Mouse (Mus musculus) embryonic facial prominence, embryonic 14.5 days (tissue): Measurements from ENCODE around the gene Fntb. TPM values are rescaled to one million over a fixed set of nuclear protein-coding genes. Genes with fewer than 3 reads are reported as not detected.
A peak's percentile ranks its signal among the peaks of the same experiment; 100 is the strongest.
"Not testable (repeated sequence)": the region's sequence is repeated elsewhere in the genome, so short reads cannot be mapped to it uniquely, and the experiment has no call there.

Experiments used
- ATAC-seq: fragments of 200-750 bp; cut with Nextera tagmentation; 2 replicates; pipeline ENCODE4 v1.8.0; 2017; ENCODE audit warnings: low read depth, moderate number of reproducible peaks, moderate TSS enrichment
- DNase-seq: peaks from one replicate; pipeline ENCODE4 v3.0.0-alpha.2; 2015; ENCODE audit warnings: low spot score
- H3K27ac ChIP-seq: fragments of 300-500 bp; sonication (generic); replicated peaks from 2 replicates; pipeline ENCODE4 v1.5.1; 2014; ENCODE audit warnings: low read depth, mild to moderate bottlenecking, low read length, moderate library complexity
- H3K27me3 ChIP-seq: fragments of 300-500 bp; sonication (generic); replicated peaks from 2 replicates; pipeline ENCODE4 v1.6.1; 2014; ENCODE audit warnings: low read length; ENCODE audit not compliant: control insufficient read depth, insufficient read depth
- H3K36me3 ChIP-seq: fragments of 300-500 bp; sonication (generic); 2 replicates; pipeline ENCODE4 v1.6.1; 2014; ENCODE audit warnings: low read length, mixed read lengths; ENCODE audit not compliant: control insufficient read depth, insufficient read depth
- H3K4me1 ChIP-seq: fragments of 300-500 bp; sonication (generic); 2 replicates; pipeline ENCODE4 v1.6.1; 2014; ENCODE audit warnings: antibody characterized with exemption, low read length; ENCODE audit not compliant: control insufficient read depth, insufficient read depth
- H3K4me2 ChIP-seq: fragments of 300-500 bp; sonication (generic); 2 replicates; pipeline ENCODE4 v1.6.1; 2014; ENCODE audit warnings: low read depth, mild to moderate bottlenecking, low read length, moderate library complexity, mixed read lengths
- H3K4me3 ChIP-seq: fragments of 300-500 bp; sonication (generic); 2 replicates; pipeline ENCODE4 v1.5.1; 2014; ENCODE audit warnings: low read depth, mild to moderate bottlenecking, low read length
- H3K9ac ChIP-seq: fragments of 300-500 bp; sonication (generic); 2 replicates; pipeline ENCODE4 v1.6.1; 2014; ENCODE audit warnings: low read depth, mild to moderate bottlenecking, low read length, moderate library complexity, mixed read lengths
- H3K9me3 ChIP-seq: fragments of 300-500 bp; sonication (generic); 2 replicates; pipeline ENCODE4 v1.6.1; 2016; ENCODE audit warnings: low read length; ENCODE audit not compliant: control insufficient read depth
- WGBS: fragments of 180-500 bp; shearing (Covaris S2); extraction: QIAGEN DNeasy Blood & Tissue Kit; methylation state at CpG from one replicate; pipeline ENCODE4 v1.1.7; 2014; 5-methylcytosine and 5-hydroxymethylcytosine counted together
- polyA plus RNA-seq: library from polyadenylated mRNA; unstranded; fragments of >200 nt; fragmentation: Nextera tagmentation; extraction: Ambion mirVana; gene quantifications from 2 replicates; pipeline ENCODE4 v1.2.1, GENCODE M21; 2014

Gene Fntb
- polyA plus RNA-seq, 1 experiment from 2014 or later: 41.4 TPM

DNA sequence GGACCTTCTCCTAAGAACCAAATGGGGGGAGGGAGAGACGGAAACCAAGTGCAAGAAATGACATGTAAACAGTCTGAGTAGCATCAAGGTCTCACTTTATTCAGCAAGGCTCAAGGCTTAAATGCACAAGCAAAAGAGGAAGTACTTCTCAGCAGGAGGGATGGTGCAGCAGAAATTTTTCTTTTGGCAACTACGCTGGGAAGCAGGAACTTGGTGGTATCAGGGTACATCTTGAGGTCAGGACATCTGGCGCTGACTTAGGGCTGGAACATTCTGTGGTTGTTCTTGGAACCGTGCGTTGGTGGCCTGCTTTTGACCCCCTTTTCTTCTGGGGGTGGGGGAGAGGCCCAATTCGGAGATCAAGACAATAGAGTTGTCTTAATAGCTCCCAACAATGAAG is 93.4 kb downstream of the Fntb start:
- 86% methylated on average over 6 of the region's 6 CpGs for WGBS
- DNase-seq, H3K9me3 ChIP-seq, H3K36me3 ChIP-seq, H3K27ac ChIP-seq, H3K27me3 ChIP-seq, H3K4me3 ChIP-seq, H3K4me2 ChIP-seq, H3K4me1 ChIP-seq, ATAC-seq, H3K9ac ChIP-seq: not testable (repeated sequence)

DNA sequence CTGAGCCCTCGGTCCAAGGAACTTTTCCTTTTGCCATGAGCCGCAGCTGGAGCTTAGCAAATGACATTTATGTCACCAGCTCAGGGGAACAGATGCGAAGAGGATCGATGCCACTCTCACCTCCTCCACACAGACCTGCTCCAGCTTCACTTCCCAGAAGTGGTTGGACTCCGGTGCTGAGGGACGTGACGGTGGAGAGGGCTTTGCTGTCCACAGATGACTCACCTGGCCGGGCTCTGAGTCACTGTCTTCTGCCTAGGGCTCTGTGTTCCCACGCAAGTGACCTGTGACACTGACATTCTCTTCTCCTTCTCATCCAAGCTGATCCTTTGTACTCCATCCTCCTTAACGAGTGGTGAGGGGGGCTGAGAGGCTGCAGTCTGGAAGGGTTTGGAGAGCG is 98.3 kb downstream of the Fntb start:
- Histone ChIP-seq H3K9ac (no peak overlapping the region), H3K4me1 (no peaks in the 10 kb centered on the region), H3K27ac (no peak overlapping the region), H3K27me3 (no peaks in the 10 kb centered on the region), H3K4me3 (no peak overlapping the region), H3K9me3 (no peaks in the 10 kb centered on the region), H3K36me3 (0 out of 2 replicates have a peak, but pooled peaks cover 7% of the 10 kb centered on the region), H3K4me2 (no peak overlapping the region)
- DNase-seq (no peak), ATAC-seq (no peak)
- WGBS: 77% methylated on average over 11 of the region's 11 CpGs

DNA sequence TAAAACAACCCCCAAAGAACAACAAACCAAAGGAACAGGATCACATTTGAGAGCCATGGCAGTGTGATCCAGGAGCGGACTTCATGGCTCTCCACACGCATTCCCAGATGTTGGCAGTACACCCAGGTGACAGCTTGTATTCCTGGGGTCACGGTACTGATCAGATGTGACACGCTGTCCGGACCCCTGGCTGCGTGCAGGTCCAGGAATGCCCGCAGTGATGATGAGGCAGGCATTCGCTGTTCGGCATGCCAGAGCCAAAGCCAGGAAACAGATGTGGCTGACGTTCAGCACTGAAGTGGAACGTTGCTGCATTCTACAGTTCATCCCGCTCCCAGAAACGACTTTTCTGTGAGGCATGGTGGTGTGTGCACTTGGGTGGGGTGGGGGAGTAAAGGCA is 99.9 kb downstream of the Fntb start:
- peak overlapping the region; percentile 28; the same call in 1 of the 2 replicates for H3K27ac ChIP-seq
- H3K9ac ChIP-seq: no peak overlapping the region
- H3K27me3 ChIP-seq: no peaks in the 10 kb centered on the region
- no peak overlapping the region for H3K4me3 ChIP-seq
- no peaks in the 10 kb centered on the region for H3K4me1 ChIP-seq
- H3K36me3 ChIP-seq: 0 out of 2 replicates have a peak, but pooled peaks cover 7% of the 10 kb centered on the region
- H3K9me3 ChIP-seq: no peaks in the 10 kb centered on the region
- ATAC-seq (0 out of 2 replicates have a peak, but pooled peaks have one; percentile 44), DNase-seq (peak; percentile 43)
- WGBS: 38% methylated on average over 13 of the region's 13 CpGs
- no peak overlapping the region for H3K4me2 ChIP-seq

- Histone ChIP-seq H3K4me1 (no peaks in the 10 kb centered on the region), H3K27me3 (no peaks in the 10 kb centered on the region), H3K9me3 (no peaks in the 10 kb centered on the region), H3K27ac (no peak overlapping the region), H3K9ac (no peak overlapping the region), H3K4me3 (no peak overlapping the region), H3K4me2 (no peak overlapping the region), H3K36me3 (0 out of 2 replicates have a peak, but pooled peaks cover 6% of the 10 kb centered on the region)
- ATAC-seq (peak; percentile 23; the same call in 1 of the 2 replicates), DNase-seq (no peak)
- 60% methylated on average over 10 of the region's 10 CpGs for WGBS
Observed at GRCm38 (mm10) chr12:76867586-76868280, 102.3 kb downstream of the Fntb start.

- H3K4me2 ChIP-seq: no peak overlapping the region
- no peaks in the 10 kb centered on the region for H3K4me1 ChIP-seq
- H3K27me3 ChIP-seq: no peaks in the 10 kb centered on the region
- WGBS: 67% methylated on average over 14 of the region's 14 CpGs
- no peak overlapping the region for H3K9ac ChIP-seq
- H3K36me3 ChIP-seq: no peaks in the 10 kb centered on the region
- no peak overlapping the region for H3K4me3 ChIP-seq
- no peak for DNase-seq
- no peak overlapping the region for H3K27ac ChIP-seq
- ATAC-seq: no peak
- H3K9me3 ChIP-seq: no peaks in the 10 kb centered on the region
Observed at GRCm38 (mm10) chr12:76868463-76869198, 103.2 kb downstream of the Fntb start.

GRCm38 (mm10) chr12:76869561-76869960 is 104.2 kb downstream of the Fntb start:
- H3K4me1 ChIP-seq: no peaks in the 10 kb centered on the region
- no peaks in the 10 kb centered on the region for H3K9me3 ChIP-seq
- peaks cover 6% of the 10 kb centered on the region; the same call in 1 of the 2 replicates for H3K36me3 ChIP-seq
- no peak overlapping the region for H3K9ac ChIP-seq
- H3K27me3 ChIP-seq: no peaks in the 10 kb centered on the region
- DNase-seq (no peak), ATAC-seq (no peak)
- H3K4me2 ChIP-seq: no peak overlapping the region
- no peak overlapping the region for H3K27ac ChIP-seq
- WGBS: 80% methylated on average over 7 of the region's 7 CpGs
- no peak overlapping the region for H3K4me3 ChIP-seq

DNA sequence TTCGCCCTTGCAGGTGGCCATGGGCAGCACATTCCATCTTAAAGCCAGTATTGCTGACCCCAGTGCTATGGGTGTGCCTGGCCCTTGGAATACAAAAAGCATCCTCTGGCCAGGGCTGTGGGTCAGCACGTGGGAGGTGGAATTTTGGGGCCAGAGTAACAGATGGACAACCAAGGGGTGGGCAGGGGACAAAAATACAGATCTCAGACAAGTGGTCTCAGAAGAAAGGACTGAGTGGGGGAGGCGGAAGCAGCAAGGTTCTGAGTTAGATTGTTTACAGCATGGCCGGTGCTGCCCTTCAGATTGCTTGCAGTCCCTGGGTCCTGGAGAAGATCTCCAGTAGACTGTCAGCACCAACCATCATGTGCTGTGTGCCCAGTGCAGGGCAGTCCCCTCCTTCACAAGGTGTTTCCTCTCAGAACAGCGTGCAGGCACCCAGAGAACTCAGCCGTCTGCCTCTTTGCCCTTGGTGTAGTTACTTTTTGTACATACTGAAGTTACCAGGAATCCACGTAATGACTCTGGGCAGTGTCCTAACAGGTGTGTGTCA is 107.5 kb downstream of the Fntb start:
- H3K36me3 ChIP-seq: peaks cover 17% of the 10 kb centered on the region
- H3K4me3 ChIP-seq: no peak overlapping the region
- DNase-seq (no peak), ATAC-seq (no peak)
- no peak overlapping the region for H3K9ac ChIP-seq
- H3K9me3 ChIP-seq: no peaks in the 10 kb centered on the region
- WGBS: 84% methylated on average over 7 of the region's 7 CpGs
- no peak overlapping the region for H3K4me2 ChIP-seq
- no peaks in the 10 kb centered on the region for H3K27me3 ChIP-seq
- H3K4me1 ChIP-seq: no peaks in the 10 kb centered on the region
- no peak overlapping the region for H3K27ac ChIP-seq

DNA sequence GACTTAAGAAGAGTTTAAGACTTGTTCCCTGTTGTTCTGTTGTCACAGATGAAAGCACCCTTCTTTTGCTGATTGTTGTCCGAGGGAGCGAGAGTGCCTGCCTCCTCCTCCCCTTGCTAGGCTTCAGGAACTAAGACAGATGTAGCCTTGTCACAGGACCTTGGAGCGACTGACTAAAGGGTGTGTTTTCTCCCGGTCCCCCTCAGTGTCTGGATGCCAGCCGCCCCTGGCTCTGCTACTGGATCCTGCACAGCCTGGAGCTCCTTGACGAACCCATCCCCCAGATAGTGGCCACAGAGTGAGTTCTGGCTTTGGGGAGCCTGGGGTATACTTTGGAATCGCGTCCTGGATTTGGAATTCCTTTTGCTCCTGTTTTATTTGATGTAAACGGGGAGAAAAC is 109.4 kb downstream of the Fntb start:
- no peak overlapping the region for H3K9ac ChIP-seq
- H3K27me3 ChIP-seq: no peaks in the 10 kb centered on the region
- H3K27ac ChIP-seq: no peak overlapping the region
- H3K4me2 ChIP-seq: no peak overlapping the region
- no peak for DNase-seq
- H3K4me3 ChIP-seq: no peak overlapping the region
- no peaks in the 10 kb centered on the region for H3K9me3 ChIP-seq
- H3K36me3 ChIP-seq: peaks cover 17% of the 10 kb centered on the region
- WGBS: 44% methylated on average over 9 of the region's 9 CpGs
- ATAC-seq: no peak
- H3K4me1 ChIP-seq: no peaks in the 10 kb centered on the region
